Mouse (Mus musculus) heart, postnatal 0 days (tissue): ENCODE measurements around the gene Krtap16-1.

Source experiments
- CTCF ChIP-seq: IDR thresholded peaks from 2 replicates; pipeline ENCODE4 v1.5.1; 2016; ENCODE audit warnings: antibody characterized with exemption, control low read depth, low read depth
- EP300 ChIP-seq: IDR thresholded peaks from 2 replicates; pipeline ENCODE4 v1.6.1; 2016; ENCODE audit warnings: antibody characterized with exemption, low read depth

DNA sequence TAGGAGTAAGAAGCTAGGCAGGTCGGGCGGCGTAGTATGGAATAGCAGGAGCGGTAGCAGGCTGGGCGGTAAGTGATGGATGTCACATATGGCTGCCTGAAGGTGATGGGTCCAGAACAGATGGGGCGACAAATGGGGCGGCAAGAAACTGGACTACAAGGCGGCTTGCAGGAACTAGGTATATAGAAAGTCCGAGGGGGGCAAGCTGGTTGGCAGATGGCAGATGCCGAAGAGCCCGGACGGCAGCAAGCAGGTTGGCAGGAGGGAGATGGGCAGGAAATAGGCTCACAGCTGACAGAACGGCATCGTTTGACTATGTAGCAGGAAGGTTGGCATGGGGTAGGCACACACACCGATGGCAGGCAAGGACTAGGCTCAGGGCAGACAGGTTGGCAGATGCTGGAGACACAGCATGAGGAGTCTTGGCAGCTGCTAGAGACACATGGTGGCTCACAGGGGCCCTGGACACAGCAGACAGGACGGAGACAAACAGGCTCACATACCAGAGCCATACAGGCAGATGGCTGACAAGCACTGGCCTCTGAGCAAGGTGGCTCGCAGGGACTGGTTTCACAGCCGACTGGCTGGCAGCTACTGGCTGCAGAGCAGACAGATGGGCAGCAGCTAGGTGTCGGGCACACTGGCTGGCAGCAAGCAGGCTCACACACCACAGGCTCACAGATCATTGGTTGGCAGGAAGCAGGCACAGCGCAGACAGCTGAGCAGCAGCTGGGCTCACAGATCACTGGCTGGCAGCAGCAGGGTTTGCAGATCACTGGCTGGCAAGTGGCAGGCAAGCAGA, 905 bp downstream of the Krtap16-1 start:
- no peak for TF ChIP-seq CTCF
- no peak for TF ChIP-seq EP300
